Mouse (Mus musculus) A20 (cell line): ENCODE measurements around the gene Itpr1.

Experiments
- DNase-seq: peaks from one replicate; pipeline ENCODE4 v3.0.0-alpha.2; 2011; ENCODE audit warnings: low read depth, low spot score

Itpr1 gene

GRCm38 (mm10) chr6:108588426-108588825, 375.5 kb downstream of the Itpr1 start:
- no peak for DNase-seq

- DNase-seq, result no peak
These were observed 379.3 kb downstream of the Itpr1 start for GRCm38 (mm10) chr6:108592227-108592626.

GRCm38 (mm10) chr6:108592636-108593035, 379.7 kb downstream of the Itpr1 start:
- no peak for DNase-seq

- DNase-seq, result no peak
These were observed 381.4 kb downstream of the Itpr1 start for GRCm38 (mm10) chr6:108594171-108594841.

- DNase-seq, result no peak
These were observed 385.8 kb downstream of the Itpr1 start for GRCm38 (mm10) chr6:108598691-108599090.

- DNase-seq, result no peak
These were observed 386.4 kb downstream of the Itpr1 start for GRCm38 (mm10) chr6:108599317-108599716.
